Mouse (Mus musculus) left cerebral cortex, adult 11 months (tissue): ENCODE results near the gene Map1lc3a.

Experiments
- DNase-seq: peaks from one replicate; pipeline ENCODE4 v3.0.0; 2022; ENCODE audit warnings: low spot score

The Map1lc3a gene

DNA sequence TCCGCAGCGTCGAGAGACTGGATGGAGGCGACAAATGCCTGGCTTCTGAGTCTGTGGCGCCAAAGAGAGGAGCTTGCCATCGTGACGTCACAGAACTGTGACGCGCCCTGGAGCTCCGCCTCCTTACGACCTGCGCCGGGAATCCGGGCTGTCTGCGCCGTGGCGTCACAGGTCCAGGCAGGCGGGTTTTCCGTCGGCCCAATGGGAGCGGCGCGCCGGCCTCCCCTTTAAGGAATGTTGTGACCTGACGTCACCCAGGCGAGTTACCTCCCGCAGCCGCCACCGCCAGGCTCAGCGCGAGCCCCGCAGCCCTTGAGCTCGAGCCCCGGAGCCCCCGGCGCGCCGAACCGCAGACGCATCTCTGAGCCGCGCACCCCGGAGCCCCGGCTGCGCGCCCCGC is at the start of gene Map1lc3a:
Gene Map1lc3a, plus strand, starts transcription at position 103 of the 400 bp plus-strand sequence.
- DNase-seq = peak; percentile 96

DNA sequence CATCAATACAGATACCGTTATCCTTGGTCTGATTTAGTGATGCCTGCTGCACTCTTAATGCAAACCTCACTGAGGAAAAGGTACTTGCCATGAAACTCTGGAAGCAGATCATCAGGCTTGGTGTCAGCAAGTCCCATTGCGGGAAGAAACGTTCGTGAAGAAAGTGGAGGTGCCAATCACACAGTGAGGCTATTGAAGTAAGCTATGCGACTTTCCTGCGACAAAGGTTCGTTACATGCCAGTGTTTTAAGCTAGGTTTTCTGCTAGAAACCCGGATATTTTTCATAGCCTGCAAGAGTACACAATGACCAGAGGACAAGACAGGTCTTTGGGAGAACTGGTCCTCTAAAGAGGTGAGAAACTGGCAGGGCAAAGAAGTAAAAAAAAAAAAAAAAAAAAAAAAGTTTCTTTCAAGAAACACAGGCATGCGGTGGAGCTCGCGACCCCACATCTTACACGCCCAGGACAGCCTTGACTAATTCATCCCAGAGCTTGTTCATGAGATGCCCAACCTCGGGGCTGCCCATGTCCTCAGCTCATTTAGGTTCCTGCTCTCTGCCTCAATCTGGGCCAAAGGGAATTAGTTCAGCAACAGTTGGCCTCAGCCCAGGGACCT is 40.2 kb upstream of the Map1lc3a start:
- DNase-seq = no peak

DNA sequence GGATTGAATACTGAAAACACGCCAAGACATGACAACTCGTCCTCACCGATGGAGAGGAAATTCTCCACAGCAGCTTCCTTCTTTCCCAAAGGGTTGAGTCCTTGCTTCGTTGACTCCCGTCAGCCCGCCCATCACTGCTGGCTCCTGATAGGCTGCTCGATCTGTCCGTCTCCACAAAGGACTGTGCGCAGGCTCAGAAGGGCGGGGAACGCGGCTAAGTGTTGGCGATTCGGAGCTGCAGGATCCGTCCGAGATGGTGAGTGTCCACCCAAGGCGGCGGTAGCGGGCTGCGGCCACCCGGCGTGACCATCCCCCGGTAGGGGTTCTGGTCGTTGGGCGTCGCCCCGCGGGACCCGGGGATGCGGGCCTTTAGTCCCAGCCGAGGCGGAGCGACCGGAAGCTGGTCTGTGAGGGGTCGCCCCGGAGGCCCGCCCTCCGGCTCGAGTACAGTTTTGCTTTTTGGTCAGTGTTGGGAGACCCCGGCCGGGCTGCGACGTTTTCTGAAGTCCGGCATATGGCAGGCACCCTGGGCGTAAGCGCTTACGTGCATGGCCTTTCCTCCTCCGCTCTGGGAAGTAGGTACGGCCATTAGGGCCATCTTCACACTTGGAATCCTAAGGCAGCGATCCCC is 39.6 kb upstream of the Map1lc3a start, which contains the start of gene Dynlrb1:
Gene Dynlrb1, plus strand, starts transcription at position 172 of the 631 bp plus-strand sequence.
- DNase-seq = peak; percentile 97

DNA sequence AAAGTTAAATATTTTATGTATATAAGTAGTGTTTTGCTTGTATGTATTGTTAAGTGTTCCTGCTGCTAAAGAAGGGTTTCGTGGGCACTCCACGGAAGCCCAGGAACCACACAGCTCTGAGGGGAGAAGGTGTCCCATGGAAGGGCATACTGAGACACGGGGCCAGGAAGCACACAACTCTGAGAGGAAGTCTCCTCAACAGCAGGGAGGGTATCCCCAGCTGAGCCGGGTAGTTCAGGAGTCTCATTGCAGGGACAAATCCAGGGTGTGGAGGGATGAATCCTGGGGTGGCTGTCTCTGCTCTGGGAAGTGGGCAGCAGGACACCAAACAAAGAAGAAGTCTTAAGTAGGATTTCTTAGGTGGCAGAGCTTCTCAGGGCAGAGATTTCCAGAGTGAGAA is 38.8 kb upstream of the Map1lc3a start:
- DNase-seq = no peak

DNA sequence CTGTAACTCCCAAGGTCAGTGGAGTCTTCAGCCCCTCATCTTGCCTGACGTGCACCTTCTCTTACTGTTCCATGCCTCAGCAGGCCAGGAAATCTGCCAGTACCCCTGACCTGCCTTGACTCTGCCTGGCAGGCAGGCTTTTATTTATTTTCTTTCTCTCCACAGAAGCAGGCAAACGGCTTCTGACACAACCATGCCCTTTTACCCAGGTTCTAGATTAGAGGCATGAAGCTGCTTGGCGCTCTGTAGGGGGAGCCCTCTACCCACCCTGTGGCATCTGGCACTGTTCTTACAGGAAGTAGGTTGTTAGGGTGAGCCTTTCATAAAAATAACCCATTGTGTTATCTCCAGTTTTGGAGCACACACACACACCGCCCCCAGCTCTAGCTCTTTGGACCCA is 35.2 kb upstream of the Map1lc3a start:
- no peak for DNase-seq

DNA sequence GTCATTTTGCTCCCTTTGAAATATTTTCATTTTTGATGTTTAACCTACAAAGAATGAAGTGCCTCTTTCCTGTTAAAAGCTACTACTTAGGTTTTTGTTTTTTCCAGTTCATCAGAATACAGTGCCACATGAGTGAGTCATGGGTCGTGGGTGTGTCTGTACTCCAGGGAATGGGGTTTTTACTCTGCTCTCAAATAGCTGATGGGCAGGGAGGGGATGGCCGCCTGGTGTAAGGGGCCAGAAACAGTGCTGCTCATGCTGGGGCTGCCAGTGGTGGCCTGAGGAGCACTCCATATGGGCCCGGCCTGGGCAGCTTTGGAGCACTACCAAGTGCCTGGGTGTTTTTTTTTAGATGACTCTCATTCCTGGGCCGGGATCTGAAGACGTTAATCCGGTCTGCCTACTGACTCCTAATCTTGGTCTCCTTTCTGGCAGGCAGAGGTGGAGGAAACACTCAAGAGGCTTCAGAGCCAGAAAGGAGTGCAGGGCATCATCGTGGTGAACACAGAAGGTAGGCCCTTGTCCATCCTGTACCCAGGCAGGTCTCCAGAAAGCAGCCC is 33.7 kb upstream of the Map1lc3a start:
- no peak for DNase-seq

GRCm38 (mm10) chr2:155246231-155246630 is 29.9 kb upstream of the Map1lc3a start:
- no peak for DNase-seq

DNA sequence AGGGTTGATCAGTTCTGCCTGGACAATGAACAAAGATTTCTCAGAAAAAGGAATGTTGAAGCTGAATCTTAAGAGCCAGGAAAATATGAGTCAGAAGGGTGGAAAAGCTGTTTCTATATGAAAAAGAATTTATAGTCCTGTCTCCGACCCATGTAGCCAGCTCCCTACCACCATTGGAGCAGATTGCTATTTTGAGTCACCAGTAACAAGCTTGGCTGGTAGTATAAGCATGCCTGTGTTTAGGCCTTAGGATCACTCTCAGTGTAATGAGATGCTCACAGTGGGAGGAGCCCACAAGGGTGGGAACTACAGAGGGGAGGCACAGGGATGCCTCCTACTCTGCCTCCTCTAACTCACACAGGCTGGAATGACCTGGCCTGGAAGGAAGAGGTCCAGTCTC is 27.9 kb upstream of the Map1lc3a start:
- no peak for DNase-seq

DNA sequence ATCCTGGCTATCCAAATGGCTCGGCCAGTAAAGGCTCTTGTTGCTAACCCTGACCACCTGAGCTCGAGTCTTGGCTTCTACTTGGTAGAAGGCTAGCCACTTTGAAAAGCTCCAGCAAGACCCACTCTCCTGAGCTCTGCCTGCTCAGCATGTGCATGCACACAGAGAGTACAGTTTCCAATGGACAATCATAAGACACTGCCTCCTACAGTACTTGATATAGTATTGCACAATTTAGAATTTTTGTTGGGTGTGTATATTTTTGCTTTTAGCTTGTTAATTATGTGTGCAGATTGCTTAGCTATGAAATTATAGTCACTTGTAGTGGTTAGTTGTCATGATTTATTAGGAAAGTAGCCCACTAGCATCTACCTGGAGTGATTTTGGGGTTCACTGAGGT is 27.4 kb upstream of the Map1lc3a start:
- DNase-seq = no peak

- DNase-seq = no peak
These were observed 26.5 kb upstream of the Map1lc3a start for GRCm38 (mm10) chr2:155249588-155249987.

GRCm38 (mm10) chr2:155265526-155265925 is 10.6 kb upstream of the Map1lc3a start:
- no peak for DNase-seq

DNA sequence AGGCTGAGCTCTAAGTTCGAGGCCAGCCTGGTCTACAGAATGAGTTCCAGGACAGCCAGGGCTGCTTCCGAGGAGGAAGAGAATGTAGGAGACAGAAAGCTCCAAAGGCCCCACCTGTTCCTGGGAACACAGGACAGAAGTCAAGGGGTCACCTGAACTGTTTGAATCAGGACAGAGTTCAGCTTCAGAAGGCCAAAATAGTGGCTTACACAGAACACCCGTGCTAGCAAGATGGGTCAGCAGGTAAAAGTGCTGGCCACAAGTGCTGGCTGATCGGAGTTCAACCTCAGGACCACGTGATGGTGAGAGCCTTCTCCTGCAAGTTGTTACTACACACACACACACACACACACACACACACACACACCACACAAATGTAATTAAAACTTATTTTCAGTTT is 9.2 kb upstream of the Map1lc3a start:
- DNase-seq = no peak

DNA sequence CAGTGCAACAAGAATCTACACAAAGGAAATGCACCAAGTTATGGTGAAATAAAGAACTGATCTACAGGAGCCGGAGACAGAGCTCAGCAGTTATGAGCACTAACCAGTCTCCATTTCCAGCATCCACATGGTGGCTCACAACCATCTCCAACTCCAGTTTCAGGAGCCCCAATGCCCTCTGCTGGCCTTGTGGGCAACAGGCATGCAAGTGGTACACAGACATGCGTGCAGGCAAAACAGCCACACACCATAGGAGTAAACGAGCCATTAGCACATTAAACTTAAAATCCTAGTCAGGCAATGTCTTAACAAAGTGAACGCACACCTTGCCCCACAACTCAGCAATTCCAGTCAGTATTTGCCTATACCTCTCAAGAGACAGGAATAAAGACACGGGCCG is 4.1 kb upstream of the Map1lc3a start:
- no peak for DNase-seq

DNA sequence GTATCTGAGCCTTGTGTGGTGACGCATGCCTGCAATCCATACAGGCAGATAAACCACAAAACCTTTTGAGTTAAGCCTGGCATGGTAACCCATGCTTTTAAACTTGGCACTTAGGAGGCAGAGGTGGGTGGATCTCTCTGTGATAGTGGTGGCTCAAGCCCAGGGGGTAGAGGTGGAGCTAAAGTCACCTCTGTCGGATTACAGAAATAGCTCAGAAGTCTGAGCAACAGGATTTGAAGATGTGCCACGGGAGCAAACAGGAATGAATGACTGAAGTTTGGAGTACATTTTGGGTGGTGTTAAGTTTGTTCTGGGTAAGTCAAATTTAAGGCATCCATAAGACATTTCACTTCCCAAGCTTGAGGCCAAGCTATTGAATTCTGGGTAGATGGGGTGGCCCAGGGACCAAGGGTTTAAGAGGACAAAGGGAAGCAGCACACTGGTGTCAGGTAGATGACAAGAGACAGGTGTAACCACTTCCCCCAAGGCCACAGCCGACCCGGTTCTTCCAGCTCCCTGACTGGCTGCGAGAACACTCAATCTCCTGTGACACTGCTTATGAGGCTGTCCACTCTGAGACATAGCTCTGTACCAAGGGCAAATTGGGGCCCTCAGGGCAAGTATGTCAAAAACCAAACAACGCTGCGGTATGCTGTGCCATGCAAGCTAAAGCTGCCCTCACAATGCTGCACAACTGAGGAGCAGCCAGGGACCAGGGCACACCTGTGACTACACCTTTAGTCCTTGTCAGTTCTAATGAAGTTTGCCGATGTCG is 3.5 kb upstream of the Map1lc3a start:
- DNase-seq = no peak

DNA sequence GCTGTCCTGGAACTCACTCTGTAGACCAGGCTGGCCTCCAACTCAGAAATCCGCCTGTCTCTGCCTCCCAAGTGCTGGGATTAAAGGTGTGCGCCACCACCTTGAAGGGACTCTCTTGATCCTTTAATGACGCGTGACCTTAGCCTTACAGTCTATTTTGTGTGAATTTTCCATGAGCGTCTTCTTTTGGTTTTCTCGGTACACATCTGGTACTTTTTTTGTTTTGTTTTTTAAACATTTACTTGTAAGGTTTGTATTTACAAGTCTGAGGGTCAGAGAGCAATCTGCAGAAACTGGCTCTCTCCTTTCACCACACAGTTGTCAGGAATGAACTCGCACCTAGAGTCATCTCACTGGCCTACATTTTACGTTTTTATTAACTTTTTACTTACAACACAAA is 2.5 kb upstream of the Map1lc3a start:
- no peak for DNase-seq

DNA sequence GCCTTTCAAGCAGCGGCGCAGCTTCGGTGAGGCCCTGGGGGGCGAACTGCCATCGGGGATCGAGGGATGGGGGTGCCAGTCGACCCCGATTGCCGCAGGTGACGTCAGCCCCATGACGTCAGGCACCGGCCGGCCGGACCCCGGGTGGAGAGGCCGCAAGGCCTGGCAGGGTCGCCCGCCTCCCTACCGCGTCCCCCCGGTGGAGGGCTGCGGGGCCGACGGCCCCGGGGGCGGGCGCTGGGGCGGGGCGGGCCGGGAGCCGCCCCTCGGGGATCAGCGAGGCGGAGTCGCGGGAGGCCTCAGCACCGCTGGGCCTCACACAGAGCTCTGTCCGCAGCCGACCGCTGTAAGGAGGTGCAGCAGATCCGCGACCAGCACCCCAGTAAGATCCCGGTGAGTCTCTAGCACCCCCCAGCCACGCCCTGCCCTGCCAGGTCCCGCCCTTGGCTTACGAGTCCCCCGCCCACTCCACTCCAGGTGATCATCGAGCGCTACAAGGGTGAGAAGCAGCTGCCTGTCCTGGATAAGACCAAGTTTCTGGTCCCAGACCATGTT is 601 bp downstream of the Map1lc3a start:
- no peak for DNase-seq

- no peak for DNase-seq
These were observed 1.6 kb downstream of the Map1lc3a start for GRCm38 (mm10) chr2:155277721-155278120.

DNA sequence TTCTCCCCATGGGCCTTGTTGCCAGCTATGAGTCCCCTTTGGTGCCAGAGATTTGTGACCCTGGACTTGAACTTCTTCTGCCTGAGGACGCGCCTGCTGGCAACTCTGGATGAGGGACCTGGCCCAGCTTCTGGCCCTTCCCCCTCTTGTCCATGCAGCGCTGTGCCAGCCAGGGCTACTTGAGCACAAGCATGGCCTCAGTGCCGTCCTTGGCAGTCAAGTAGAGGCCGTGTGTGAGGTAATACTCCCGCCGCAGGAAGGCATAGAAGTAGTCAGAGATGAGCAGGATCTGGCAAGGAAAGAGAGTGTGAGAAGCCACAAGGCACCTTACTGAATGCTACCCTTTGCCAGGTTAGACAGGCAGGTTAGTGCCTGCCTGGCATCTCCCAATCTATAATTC is 2.3 kb downstream of the Map1lc3a start:
- DNase-seq = no peak

- DNase-seq = no peak
These were observed 3.1 kb downstream of the Map1lc3a start for GRCm38 (mm10) chr2:155279163-155279562.

GRCm38 (mm10) chr2:155280116-155280515 is 4.0 kb downstream of the Map1lc3a start:
- DNase-seq = no peak

- DNase-seq = no peak
These were observed 7.7 kb downstream of the Map1lc3a start for GRCm38 (mm10) chr2:155283793-155284192.

GRCm38 (mm10) chr2:155284647-155285046 is 8.6 kb downstream of the Map1lc3a start:
- no peak for DNase-seq

DNA sequence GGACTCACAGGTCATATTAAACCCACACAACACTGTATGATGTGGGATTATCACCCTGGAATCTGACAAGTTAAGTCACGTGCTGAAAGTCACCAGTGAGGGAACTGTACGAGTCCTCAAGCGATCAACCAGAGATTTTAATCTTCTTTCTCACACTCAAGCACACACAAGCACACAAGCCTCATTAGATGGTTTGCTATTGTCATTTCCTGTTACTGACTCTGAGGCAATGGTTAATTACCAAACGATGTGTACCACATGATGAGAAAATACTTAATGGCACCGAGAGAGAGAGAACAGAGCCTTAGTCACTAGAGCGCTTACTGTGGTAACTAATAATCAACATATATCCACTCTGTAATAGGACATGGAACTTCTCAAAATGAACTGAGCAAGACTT is 9.6 kb downstream of the Map1lc3a start:
- DNase-seq = no peak
